8 mouse cellular contexts compared by ENCODE assay signal in the genomic region with DNA sequence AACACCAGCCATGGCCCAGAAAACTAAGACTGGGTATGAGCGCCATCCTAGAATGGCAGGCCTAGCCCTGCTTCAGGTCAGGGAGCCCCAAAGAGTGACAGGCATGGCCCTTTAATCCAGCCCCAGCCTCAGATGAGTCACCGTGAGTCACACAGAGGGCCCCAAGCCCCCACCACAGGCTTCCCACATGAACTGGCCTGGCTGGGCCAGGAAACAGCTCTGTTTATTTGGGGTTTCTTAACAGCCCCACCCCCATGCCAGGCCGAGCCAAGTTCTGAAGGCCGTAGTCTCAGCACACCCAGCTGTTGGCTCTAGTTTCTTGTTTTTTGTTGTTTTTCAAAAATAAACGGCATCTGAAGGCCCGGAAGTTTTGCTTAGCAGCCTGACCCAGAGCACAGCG. TPM values are rescaled to one million over a fixed set of nuclear protein-coding genes. Genes with fewer than 3 reads are reported as not detected.
DNase-seq lines count a peak whose midpoint lies in the region; ATAC-seq lines count a peak whose summit lies in the region.

No protein-coding gene starts in this region.

- H3K36me3 ChIP-seq in embryonic facial prominence, embryonic 15.5 days, result no peaks in the 10 kb centered on the region

- no peak overlapping the region for H3K9ac ChIP-seq in embryonic facial prominence, embryonic 15.5 days

- 0 out of 2 replicates have a peak overlapping the region, but pooled peaks have one; percentile 1 for H3K4me2 ChIP-seq in embryonic facial prominence, embryonic 15.5 days (replicated peaks)

- H3K4me1 ChIP-seq in embryonic facial prominence, embryonic 15.5 days, result peaks cover 58% of the 10 kb centered on the region

- peak; percentile 48 for ATAC-seq in embryonic facial prominence, embryonic 15.5 days (ENCODE audit: insufficient number of reproducible peaks, low FRiP score, low TSS enrichment, low read depth)

- H3K27me3 ChIP-seq in embryonic facial prominence, embryonic 15.5 days, result peaks cover 14% of the 10 kb centered on the region

- WGBS in embryonic facial prominence, embryonic 15.5 days, result 33% methylated on average over 7 of the region's 7 CpGs

- H3K9me3 ChIP-seq in embryonic facial prominence, embryonic 15.5 days (replicated peaks), result no peaks in the 10 kb centered on the region

- H3K4me3 ChIP-seq in embryonic facial prominence, embryonic 15.5 days (replicated peaks), result no peak overlapping the region

- DNase-seq in ovary, adult 18-20 months (ENCODE audit: low spot score), result peak; percentile 94
- no peak for DNase-seq in ovary, postnatal 10 days (ENCODE audit: low spot score)
- peak; percentile 86 for DNase-seq in heart, postnatal 4 days
- DNase-seq in layer of hippocampus, adult 8-10 months (ENCODE audit: low spot score in 2 of 2), result peak; percentile 54 to 55
- peak; percentile 92 for DNase-seq in lung, postnatal 36 days
- peak; percentile 84 for DNase-seq in testis, postnatal 10 days (ENCODE audit: low spot score)
- DNase-seq in cerebellum, postnatal 36 days, result no peak

- H3K27ac ChIP-seq in embryonic facial prominence, embryonic 15.5 days (replicated peaks), result peak overlapping the region; percentile 78

RNA-seq across cellular contexts. Expression of a gene that starts 6.5 kb away (rescaled TPM):
- 31.3 and 33.0 TPM in 2 replicates for polyA plus RNA-seq in embryonic facial prominence, embryonic 15.5 days (2015; fragmentation: Nextera tagmentation; extraction: Ambion mirVana)
- total RNA-seq in heart, postnatal 4 days (2021), result 10 to 100 TPM; 23.3 to 30.8 TPM
- total RNA-seq in layer of hippocampus, adult 8-10 months (2022), result 10 to 100 TPM in 1 of 4 experiments, 1 to 10 TPM in 3; 4.8 to 11.1 (median 8.9) TPM

Comparison
In these comparisons a context has a peak if more than half of its experiments do, and no peak if none do; other contexts are left out.
1. DNase-seq: peak in ovary, adult 18-20 months (single experiment), heart, postnatal 4 days (single experiment), layer of hippocampus, adult 8-10 months (2 of 2), lung, postnatal 36 days (single experiment) and testis, postnatal 10 days (single experiment); none in ovary, postnatal 10 days (single experiment) and cerebellum, postnatal 36 days (0 of 2).